Mouse (Mus musculus) cerebellum, postnatal 36 days (tissue): Measurements from ENCODE around the gene Jmjd8.

Experiments used
- DNase-seq, 2 experiments: peaks; one replicate each; pipeline ENCODE4 v3.0.0; 2021 to 2022; ENCODE audit warnings: mixed read lengths in 2 of 2

Gene Jmjd8

GRCm38 (mm10) chr17:25833291-25833663 lies 4.6 kb downstream of the Jmjd8 start, which contains the start of gene Stub1:
Stub1 (minus strand) TSS chr17:25833404.
- DNase-seq, result peak; percentile 84

- DNase-seq, result no peak
Measured at GRCm38 (mm10) chr17:25833961-25834594, 5.4 kb downstream of the Jmjd8 start.

- no peak for DNase-seq
Measured at GRCm38 (mm10) chr17:25834595-25835222, 6.0 kb downstream of the Jmjd8 start.

GRCm38 (mm10) chr17:25835301-25835700 lies 6.6 kb downstream of the Jmjd8 start:
- DNase-seq, result no peak

- no peak for DNase-seq
Measured at GRCm38 (mm10) chr17:25835816-25836215, 7.1 kb downstream of the Jmjd8 start.

- peak; percentile 43 to 44 for DNase-seq
Measured at GRCm38 (mm10) chr17:25836397-25837075, 7.9 kb downstream of the Jmjd8 start.

GRCm38 (mm10) chr17:25837076-25837410 lies 8.4 kb downstream of the Jmjd8 start, which contains the start of gene Rhbdl1:
Rhbdl1 (minus strand) TSS chr17:25837295.
- peak; percentile 84 to 89 for DNase-seq

GRCm38 (mm10) chr17:25837533-25837932 lies 8.9 kb downstream of the Jmjd8 start:
- DNase-seq, result no peak

GRCm38 (mm10) chr17:25838904-25839303 lies 10.2 kb downstream of the Jmjd8 start:
- no peak for DNase-seq

- no peak for DNase-seq
Measured at GRCm38 (mm10) chr17:25839455-25840235, 11.0 kb downstream of the Jmjd8 start.

- DNase-seq, result no peak
Measured at GRCm38 (mm10) chr17:25840519-25840918, 11.9 kb downstream of the Jmjd8 start.

GRCm38 (mm10) chr17:25841117-25841880 lies 12.6 kb downstream of the Jmjd8 start, which contains the start of gene Gm20683:
Gm20683 (minus strand) TSS chr17:25841763.
- no peak for DNase-seq

GRCm38 (mm10) chr17:25842509-25842908 lies 13.8 kb downstream of the Jmjd8 start:
- DNase-seq, result no peak

GRCm38 (mm10) chr17:25843122-25843521 lies 14.5 kb downstream of the Jmjd8 start:
- no peak for DNase-seq

- DNase-seq, result peak in 1 of 2 experiments; percentile 55
Measured at GRCm38 (mm10) chr17:25843636-25844395, 15.1 kb downstream of the Jmjd8 start.

- peak; percentile 92 to 94 for DNase-seq
Measured at GRCm38 (mm10) chr17:25844396-25844901, 15.8 kb downstream of the Jmjd8 start, which contains the start of gene Rhot2. Rhot2 (minus strand) TSS chr17:25844851.

- DNase-seq, result no peak
Measured at GRCm38 (mm10) chr17:25860229-25860628, 31.6 kb downstream of the Jmjd8 start.

GRCm38 (mm10) chr17:25860832-25861703 lies 32.4 kb downstream of the Jmjd8 start, which contains the start of gene Wdr90:
Wdr90 (minus strand) TSS chr17:25861501.
- peak; percentile 88 to 89 for DNase-seq

- no peak for DNase-seq
Measured at GRCm38 (mm10) chr17:25861704-25862612, 33.3 kb downstream of the Jmjd8 start.
